Mouse (Mus musculus) erythroblast, embryonic 14.5 days (primary cell): Measurements from ENCODE around the gene Usp37.

Experiments used
- GATA1 ChIP-seq: IDR thresholded peaks from 2 replicates; pipeline ENCODE4 v1.6.1; 2012; ENCODE audit warnings: low read length, inconsistent platforms, mixed read lengths
- TAL1 ChIP-seq: IDR thresholded peaks from 3 replicates; pipeline ENCODE4 v1.6.1; 2012; ENCODE audit warnings: low read length, inconsistent platforms, mixed read lengths

GRCm38 (mm10) chr1:74386714-74387385 lies 157.2 kb downstream of the Usp37 start:
- no peak for TF ChIP-seq GATA1
- no peak for TF ChIP-seq TAL1
